18 mouse cellular contexts compared by ENCODE assay signal in the genomic region with DNA sequence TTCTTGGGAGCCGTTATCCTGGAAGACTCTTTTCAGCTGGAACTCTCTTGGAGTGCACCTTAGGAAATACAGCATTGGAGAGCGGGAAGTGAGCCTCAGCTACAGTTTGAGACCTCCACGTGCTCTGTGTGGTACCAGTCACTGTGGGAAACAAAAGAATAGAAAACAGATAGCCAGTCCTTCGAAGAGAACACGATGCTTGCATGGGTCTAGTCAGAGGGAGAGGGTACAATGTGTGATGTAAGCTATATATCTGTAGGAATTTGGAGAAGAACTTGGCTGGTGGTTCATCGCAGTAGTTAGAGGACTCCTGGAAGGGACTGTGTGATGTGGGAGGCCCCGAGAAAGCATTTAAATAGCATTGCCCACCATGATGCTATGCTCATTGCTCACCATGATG.
DNase-seq lines count a peak whose midpoint lies in the region; ATAC-seq lines count a peak whose summit lies in the region.
"Had no signal": no experiment of that assay in that cellular context is flagged by ENCODE, and none has a peak within 500 bp of the region (broad histone marks: within the 10 kb centered on the region; RNA-seq: fewer than 3 reads in every experiment).

No protein-coding gene starts in this region.

- ATAC-seq in heart, embryonic 12.5 days (ENCODE audit: insufficient number of reproducible peaks, low FRiP score) = no peak
- ATAC-seq: activated CD4-positive, CD25-positive, alpha-beta regulatory T cell, adult 4 months; CD4-positive, CD25-positive, alpha-beta regulatory T cell, adult 4 months; Patski had no signal

- H3K27ac ChIP-seq in heart, embryonic 12.5 days (ENCODE audit: poor library complexity, severe bottlenecking) = no peak overlapping the region
- H3K27ac ChIP-seq in heart, embryonic 10.5 days = no peak overlapping the region

- H3K4me1 ChIP-seq in heart, embryonic 12.5 days (replicated peaks) = no peaks in the 10 kb centered on the region
- no peaks in the 10 kb centered on the region for H3K4me1 ChIP-seq in heart, embryonic 10.5 days

- no peaks in the 10 kb centered on the region for H3K36me3 ChIP-seq in heart, embryonic 12.5 days
- no peaks in the 10 kb centered on the region for H3K36me3 ChIP-seq in heart, embryonic 10.5 days
- H3K36me3 ChIP-seq: G1E had no signal

- intact Hi-C loops in heart, postnatal 36 days (cut with DNase I) = no loop called here

- H3K9ac ChIP-seq in heart, embryonic 12.5 days = no peak overlapping the region

- no peak overlapping the region for H3K4me2 ChIP-seq in heart, embryonic 12.5 days

- 85% methylated on average over 7 of the region's 7 CpGs for WGBS in heart, embryonic 12.5 days
- 82% methylated on average over 7 of the region's 7 CpGs for WGBS in heart, embryonic 10.5 days

- DNase-seq in heart, adult 11 months = peak; percentile 69
- peak; percentile 64 for DNase-seq in heart, embryonic 10.5 days (ENCODE audit: low spot score)
- no peak for DNase-seq in heart, postnatal 36 days
- DNase-seq: adrenal gland, adult 2 months; adrenal gland, adult 8-10 months; adrenal gland, postnatal 10 days; adrenal gland, postnatal 14 days; adrenal gland, postnatal 25 days; adrenal gland, postnatal 36 days; B cell, adult 2 months; cerebellum, adult 11 months; cerebellum, adult 11-12 months; cerebellum, adult 18-20 months had no signal

- H3K27me3 ChIP-seq in heart, embryonic 12.5 days (replicated peaks) = no peaks in the 10 kb centered on the region
- no peaks in the 10 kb centered on the region for H3K27me3 ChIP-seq in heart, embryonic 10.5 days (ENCODE audit: insufficient read depth, poor library complexity, severe bottlenecking)

- no peaks in the 10 kb centered on the region for H3K9me3 ChIP-seq in heart, embryonic 12.5 days (replicated peaks)
- H3K9me3 ChIP-seq in heart, embryonic 10.5 days = no peaks in the 10 kb centered on the region

- no peak overlapping the region for H3K4me3 ChIP-seq in heart, embryonic 12.5 days
- no peak overlapping the region for H3K4me3 ChIP-seq in heart, embryonic 10.5 days

Comparison
In these comparisons a context has a peak if more than half of its experiments do, and no peak if none do; other contexts are left out.
1. DNase-seq: peak in heart, adult 11 months (single experiment) and heart, embryonic 10.5 days (single experiment); none in heart, postnatal 36 days (0 of 2).